In genomic region chr6:32373931-32374361, GRCm38 (mm10) we compare ENCODE assay signal across 21 mouse cellular contexts.
DNase-seq lines count a peak whose midpoint lies in the region; ATAC-seq and TF ChIP-seq lines count a peak whose summit lies in the region.
"Had no signal": no experiment of that assay in that cellular context is flagged by ENCODE, and none has a peak within 500 bp of the region (broad histone marks: within the 10 kb centered on the region; RNA-seq: fewer than 3 reads in every experiment).

No protein-coding gene starts in this region.

- no peak overlapping the region for H3K9ac ChIP-seq in forebrain, embryonic 13.5 days
- H3K9ac ChIP-seq in forebrain, embryonic 11.5 days (ENCODE audit: low read length), result no peak overlapping the region
- H3K9ac ChIP-seq: embryonic facial prominence, embryonic 12.5 days; hindbrain, embryonic 14.5 days; intestine, embryonic 15.5 days; limb, embryonic 12.5 days; liver, embryonic 12.5 days had no signal

- no peaks in the 10 kb centered on the region for H3K9me3 ChIP-seq in forebrain, embryonic 13.5 days (replicated peaks)
- no peaks in the 10 kb centered on the region for H3K9me3 ChIP-seq in forebrain, embryonic 11.5 days (ENCODE audit: control insufficient read depth, low read length)
- H3K9me3 ChIP-seq: embryonic facial prominence, embryonic 12.5 days; heart, embryonic 10.5 days; intestine, embryonic 15.5 days; limb, embryonic 12.5 days; liver, embryonic 12.5 days; megakaryocyte, embryonic 14.5 days had no signal

- no peak for DNase-seq in forebrain, embryonic 11.5 days (ENCODE audit: low spot score)
- DNase-seq in left cerebral cortex, postnatal 4 days, result peak; percentile 7
- DNase-seq in left cerebral cortex, postnatal 10 days (ENCODE audit: extremely low spot score in 1 of 2, low spot score in 2 of 2), result no peak
- peak; percentile 94 for DNase-seq in brain, embryonic 14.5 days (ENCODE audit: low read depth)
- DNase-seq in layer of hippocampus, adult 9-11 months, result peak; percentile 49
- DNase-seq in kidney, adult 11 months, result no peak
- DNase-seq: cerebellum, adult 9-10 months; gastrocnemius, postnatal 36 days; kidney, postnatal 36 days; lung, adult 2 months had no signal

- intact Hi-C loops in left cerebral cortex, postnatal 4 days (cut with DNase I), result no loop called here
- intact Hi-C loops in left cerebral cortex, postnatal 10 days (cut with DNase I), result no loop called here

- TF ChIP-seq POLR2A in brain, embryonic 14.5 days (IDR thresholded peaks at IDR 0.05; ENCODE audit: borderline replicate concordance, extremely low read depth, insufficient read depth, insufficient read length, poor library complexity, severe bottlenecking), result no peak

- TF ChIP-seq CTCF in brain, embryonic 14.5 days (IDR thresholded peaks at IDR 0.05; ENCODE audit: borderline replicate concordance, extremely low read depth, insufficient read depth, insufficient read length), result no peak

- no peaks in the 10 kb centered on the region for H3K36me3 ChIP-seq in forebrain, embryonic 13.5 days (ENCODE audit: poor library complexity, severe bottlenecking)
- H3K36me3 ChIP-seq in forebrain, embryonic 11.5 days (ENCODE audit: control insufficient read depth, insufficient read depth, low read length), result no peaks in the 10 kb centered on the region
- H3K36me3 ChIP-seq: embryonic facial prominence, embryonic 12.5 days; intestine, embryonic 15.5 days; limb, embryonic 12.5 days; liver, embryonic 12.5 days had no signal

- no peak overlapping the region for H3K4me2 ChIP-seq in forebrain, embryonic 13.5 days
- no peak overlapping the region for H3K4me2 ChIP-seq in forebrain, embryonic 11.5 days (ENCODE audit: low read depth, low read length, severe bottlenecking)
- H3K4me2 ChIP-seq: embryonic facial prominence, embryonic 12.5 days; hindbrain, embryonic 14.5 days; intestine, embryonic 15.5 days; limb, embryonic 12.5 days; liver, embryonic 12.5 days had no signal

- peaks cover 23% of the 10 kb centered on the region for H3K4me1 ChIP-seq in forebrain, embryonic 13.5 days
- H3K4me1 ChIP-seq in forebrain, embryonic 11.5 days (replicated peaks; ENCODE audit: control insufficient read depth, insufficient read depth, low read length), result no peaks in the 10 kb centered on the region; the same call in 1 of the 2 replicates
- H3K4me1 ChIP-seq: intestine, embryonic 15.5 days; liver, embryonic 12.5 days had no signal

- no peak overlapping the region for H3K4me3 ChIP-seq in forebrain, embryonic 13.5 days
- no peak overlapping the region for H3K4me3 ChIP-seq in forebrain, embryonic 11.5 days (ENCODE audit: low read depth, low read length)
- H3K4me3 ChIP-seq: embryonic facial prominence, embryonic 12.5 days; heart, embryonic 10.5 days; intestine, embryonic 15.5 days; left cerebral cortex, adult 2 months; limb, embryonic 12.5 days; liver, embryonic 12.5 days; megakaryocyte, embryonic 14.5 days had no signal

- peak overlapping the region; percentile 59 for H3K27ac ChIP-seq in forebrain, embryonic 13.5 days
- no peak overlapping the region for H3K27ac ChIP-seq in forebrain, embryonic 11.5 days (ENCODE audit: low read depth, low read length)
- H3K27ac ChIP-seq: embryonic facial prominence, embryonic 12.5 days; heart, embryonic 10.5 days; hindbrain, embryonic 14.5 days; intestine, embryonic 15.5 days; left cerebral cortex, adult 2 months; limb, embryonic 12.5 days; liver, embryonic 12.5 days; stomach, postnatal 0 days had no signal

- H3K27me3 ChIP-seq in forebrain, embryonic 13.5 days, result no peaks in the 10 kb centered on the region
- H3K27me3 ChIP-seq in forebrain, embryonic 11.5 days (ENCODE audit: control insufficient read depth, insufficient read depth, low read length), result no peaks in the 10 kb centered on the region
- H3K27me3 ChIP-seq: embryonic facial prominence, embryonic 12.5 days; intestine, embryonic 15.5 days; liver, embryonic 12.5 days had no signal

- ATAC-seq in forebrain, embryonic 13.5 days, result peak; percentile 94
- ATAC-seq in forebrain, embryonic 11.5 days (replicated peaks; ENCODE audit: low FRiP score), result no peak
- ATAC-seq in CD4-positive, CD25-positive, alpha-beta regulatory T cell, adult 4 months, result no peak
- ATAC-seq: intestine, embryonic 15.5 days; liver, embryonic 12.5 days had no signal

- WGBS in forebrain, embryonic 13.5 days, result 65% methylated on average over 8 of the region's 8 CpGs
- WGBS in forebrain, embryonic 11.5 days, result 74% methylated on average over 8 of the region's 8 CpGs

Comparison
In these comparisons a context has a peak if more than half of its experiments do, and no peak if none do; other contexts are left out.
1. DNase-seq: peak in left cerebral cortex, postnatal 4 days (single experiment), brain, embryonic 14.5 days (single experiment) and layer of hippocampus, adult 9-11 months (single experiment); none in forebrain, embryonic 11.5 days (single experiment), left cerebral cortex, postnatal 10 days (0 of 2) and kidney, adult 11 months (single experiment).